ENCODE assay signal across 8 mouse cellular contexts in genomic region chr16:97165444-97166121, GRCm38 (mm10). TPM values are rescaled to one million over a fixed set of nuclear protein-coding genes. Genes with fewer than 3 reads are reported as not detected.
DNase-seq lines count a peak whose midpoint lies in the region; ATAC-seq and TF ChIP-seq lines count a peak whose summit lies in the region.

No protein-coding gene starts in this region.

- peak overlapping the region; percentile 28 for H3K9ac ChIP-seq in embryonic facial prominence, embryonic 13.5 days
- H3K9ac ChIP-seq in heart, embryonic 16.5 days (ENCODE audit: low read length), result peak overlapping the region; percentile 55
- H3K9ac ChIP-seq in liver, embryonic 14.5 days (replicated peaks), result no peak overlapping the region
- peak overlapping the region; percentile 44 for H3K9ac ChIP-seq in neural tube, embryonic 11.5 days (ENCODE audit: low read length)

- DNase-seq in adrenal gland, postnatal 14 days, result peak; percentile 76
- DNase-seq in kidney, postnatal 14 days, result peak; percentile 65
- no peak for DNase-seq in liver, embryonic 14.5 days (ENCODE audit: low read depth in 3 of 3, low spot score in 3 of 3)
- peak; percentile 72 for DNase-seq in neural tube, embryonic 11.5 days (ENCODE audit: low spot score)
- peak; percentile 18 to 24 for DNase-seq in urinary bladder, postnatal 36 days (ENCODE audit: low spot score in 2 of 2)

- H3K36me3 ChIP-seq in embryonic facial prominence, embryonic 13.5 days, result no peaks in the 10 kb centered on the region
- no peaks in the 10 kb centered on the region for H3K36me3 ChIP-seq in heart, embryonic 16.5 days (ENCODE audit: control insufficient read depth, insufficient read depth)
- no peaks in the 10 kb centered on the region for H3K36me3 ChIP-seq in liver, embryonic 14.5 days (replicated peaks; ENCODE audit: control insufficient read depth, insufficient read depth, low read depth)
- H3K36me3 ChIP-seq in neural tube, embryonic 11.5 days (ENCODE audit: control insufficient read depth, insufficient read depth, low read length), result no peaks in the 10 kb centered on the region

- H3K27me3 ChIP-seq in embryonic facial prominence, embryonic 13.5 days, result peaks cover 77% of the 10 kb centered on the region
- peaks cover 40% of the 10 kb centered on the region for H3K27me3 ChIP-seq in heart, embryonic 16.5 days (ENCODE audit: control insufficient read depth, insufficient read depth, low read length)
- H3K27me3 ChIP-seq in liver, embryonic 14.5 days (ENCODE audit: control insufficient read depth, insufficient read depth, low read length), result peaks cover 22% of the 10 kb centered on the region
- H3K27me3 ChIP-seq in neural tube, embryonic 11.5 days (ENCODE audit: control insufficient read depth, insufficient read depth, low read length), result peaks cover 21% of the 10 kb centered on the region

- H3K27ac ChIP-seq in embryonic facial prominence, embryonic 13.5 days, result no peak overlapping the region
- no peak overlapping the region for H3K27ac ChIP-seq in heart, embryonic 16.5 days (ENCODE audit: low read length)
- H3K27ac ChIP-seq in liver, embryonic 14.5 days, result no peak overlapping the region
- H3K27ac ChIP-seq in neural tube, embryonic 11.5 days (ENCODE audit: low read depth, low read length), result 0 out of 2 replicates have a peak overlapping the region, but pooled peaks have one; percentile 39

- no peaks in the 10 kb centered on the region for H3K9me3 ChIP-seq in embryonic facial prominence, embryonic 13.5 days
- no peaks in the 10 kb centered on the region for H3K9me3 ChIP-seq in heart, embryonic 16.5 days (replicated peaks; ENCODE audit: control insufficient read depth, low read length)
- no peaks in the 10 kb centered on the region for H3K9me3 ChIP-seq in liver, embryonic 14.5 days (ENCODE audit: control insufficient read depth, low read length)
- H3K9me3 ChIP-seq in neural tube, embryonic 11.5 days (ENCODE audit: control insufficient read depth, low read length), result no peaks in the 10 kb centered on the region

- TF ChIP-seq CTCF in liver, embryonic 14.5 days (IDR thresholded peaks at IDR 0.05; ENCODE audit: low read depth), result peak; percentile 65

- peak; percentile 79 for ATAC-seq in CD4-positive, CD25-positive, alpha-beta regulatory T cell, adult 4 months
- peak; percentile 68 for ATAC-seq in embryonic facial prominence, embryonic 13.5 days (ENCODE audit: insufficient number of reproducible peaks, insufficient read depth, low FRiP score, low TSS enrichment, low read depth)
- peak; percentile 81 for ATAC-seq in heart, embryonic 16.5 days (replicated peaks; ENCODE audit: extremely low read depth, insufficient read depth, low FRiP score)
- no peak for ATAC-seq in liver, embryonic 14.5 days (ENCODE audit: insufficient read depth)
- ATAC-seq in neural tube, embryonic 11.5 days (ENCODE audit: insufficient read depth, low FRiP score, low TSS enrichment), result peak; percentile 77

- peak overlapping the region; percentile 61 for H3K4me2 ChIP-seq in embryonic facial prominence, embryonic 13.5 days
- H3K4me2 ChIP-seq in heart, embryonic 16.5 days (ENCODE audit: low read depth, low read length), result peak overlapping the region; percentile 88
- 0 out of 2 replicates have a peak overlapping the region, but pooled peaks have one; percentile 21 for H3K4me2 ChIP-seq in liver, embryonic 14.5 days (ENCODE audit: low read depth)
- H3K4me2 ChIP-seq in neural tube, embryonic 11.5 days (ENCODE audit: low read depth), result peak overlapping the region; percentile 67

- TF ChIP-seq EP300 in liver, embryonic 14.5 days (IDR thresholded peaks at IDR 0.05; ENCODE audit: low read depth), result no peak

- WGBS in embryonic facial prominence, embryonic 13.5 days, result 2% methylated on average over 21 of the region's 21 CpGs
- WGBS in heart, embryonic 16.5 days, result 1% methylated on average over 21 of the region's 21 CpGs
- 8% methylated on average over 21 of the region's 21 CpGs for WGBS in liver, embryonic 14.5 days (ENCODE audit: insufficient replicate concordance)
- 1% methylated on average over 21 of the region's 21 CpGs for WGBS in neural tube, embryonic 11.5 days

- H3K4me3 ChIP-seq in embryonic facial prominence, embryonic 13.5 days, result peak overlapping the region; percentile 31
- H3K4me3 ChIP-seq in heart, embryonic 16.5 days (ENCODE audit: low read length), result peak overlapping the region; percentile 55
- 0 out of 4 replicates have a peak overlapping the region, but pooled peaks of 1 of the 2 experiments have one; percentile 0 for H3K4me3 ChIP-seq in liver, embryonic 14.5 days (ENCODE audit: insufficient read depth in 1 of 2, low read depth in 2 of 2, low read length in 2 of 2)
- peak overlapping the region; percentile 34 for H3K4me3 ChIP-seq in neural tube, embryonic 11.5 days (ENCODE audit: low read depth, low read length)

- H3K4me1 ChIP-seq in embryonic facial prominence, embryonic 13.5 days, result peaks cover 6% of the 10 kb centered on the region
- peaks cover 7% of the 10 kb centered on the region for H3K4me1 ChIP-seq in heart, embryonic 16.5 days (ENCODE audit: control insufficient read depth, insufficient read depth, low read length)
- H3K4me1 ChIP-seq in liver, embryonic 14.5 days (replicated peaks; ENCODE audit: control insufficient read depth in 2 of 2, insufficient read depth in 2 of 2, low read length in 1 of 2), result no peaks in the 10 kb centered on the region
- H3K4me1 ChIP-seq in neural tube, embryonic 11.5 days (ENCODE audit: control insufficient read depth, insufficient read depth, low read length), result 0 out of 2 replicates have a peak, but pooled peaks cover 2% of the 10 kb centered on the region

RNA-seq across cellular contexts. Expression of gene Dscam, which starts 5.0 kb away (rescaled TPM):
- polyA plus RNA-seq in CD4-positive, CD25-positive, alpha-beta regulatory T cell, adult 4 months (2017; shearing (Covaris generic)), result 1 to 10 TPM; 1.9 to 2.8 TPM
- 0.07 and 0.30 TPM in 2 replicates for total RNA-seq in adrenal gland, postnatal 14 days (2021)
- polyA plus RNA-seq in embryonic facial prominence, embryonic 13.5 days (2015; fragmentation: Nextera tagmentation; extraction: Ambion mirVana), result 0.11 and 0.33 TPM in 2 replicates
- 0.07 TPM in 1 of 2 replicates, not detected in the other for polyA plus RNA-seq in heart, embryonic 16.5 days (2015; fragmentation: Nextera tagmentation; extraction: Ambion mirVana)
- under 0.01 TPM in 1 of 2 replicates, not detected in the other for polyA plus RNA-seq in liver, embryonic 14.5 days (2012; rRNA removed)
- polyA plus RNA-seq in liver, embryonic 14.5 days (2014; fragmentation: Nextera tagmentation; extraction: Ambion mirVana), result not detected in 2 replicates
- 1.4 and 1.5 TPM in 2 replicates for polyA plus RNA-seq in neural tube, embryonic 11.5 days (2014; fragmentation: Nextera tagmentation; extraction: Ambion mirVana)

Comparison
In these comparisons a context has a peak if more than half of its experiments do, and no peak if none do; other contexts are left out.
1. DNase-seq: peak in adrenal gland, postnatal 14 days (single experiment), kidney, postnatal 14 days (single experiment), neural tube, embryonic 11.5 days (single experiment) and urinary bladder, postnatal 36 days (2 of 2); none in liver, embryonic 14.5 days (0 of 3).
2. H3K4me2 ChIP-seq: peak in every context shown above with its lines; median percentile 88 in heart, embryonic 16.5 days; 67 in neural tube, embryonic 11.5 days; 61 in embryonic facial prominence, embryonic 13.5 days; 21 in liver, embryonic 14.5 days.